Mouse (Mus musculus): ENCODE data around the gene Psmd1. TPM values are rescaled to one million over a fixed set of nuclear protein-coding genes. Genes with fewer than 3 reads are reported as not detected.

Psmd1 gene
- polyA plus RNA-seq, 1 experiment from 2014 or later: 216 TPM

- Histone ChIP-seq H3K9ac (ENCODE audit: low read depth, low read length) (no peak overlapping the region), H3K27ac (ENCODE audit: low read depth, low read length) (no peak overlapping the region), H3K4me2 (replicated peaks; ENCODE audit: low read depth, low read length) (no peak overlapping the region), H3K4me3 (ENCODE audit: low read depth, low read length) (no peak overlapping the region), H3K36me3 (ENCODE audit: control insufficient read depth, insufficient read depth, low read length) (peaks cover 8% of the 10 kb centered on the region; the same call in 1 of the 2 replicates), H3K9me3 (ENCODE audit: control insufficient read depth, low read length) (no peaks in the 10 kb centered on the region), H3K27me3 (ENCODE audit: control insufficient read depth, insufficient read depth, low read length) (no peaks in the 10 kb centered on the region), H3K4me1 (replicated peaks; ENCODE audit: control insufficient read depth, insufficient read depth, low read length) (no peaks in the 10 kb centered on the region)
- 93% methylated on average over 4 of the region's 4 CpGs for WGBS
- no peak for DNase-seq (ENCODE audit: low spot score)
- ATAC-seq (ENCODE audit: low FRiP score): no peak
These were observed 55.4 kb downstream of the Psmd1 start for GRCm38 (mm10) chr1:86119549-86119948.

GRCm38 (mm10) chr1:86126036-86126435, 61.8 kb downstream of the Psmd1 start:
- Histone ChIP-seq H3K4me1 (replicated peaks; ENCODE audit: control insufficient read depth, insufficient read depth, low read length) (no peaks in the 10 kb centered on the region), H3K4me2 (replicated peaks; ENCODE audit: low read depth, low read length) (no peak overlapping the region), H3K4me3 (ENCODE audit: low read depth, low read length) (no peak overlapping the region), H3K27me3 (ENCODE audit: control insufficient read depth, insufficient read depth, low read length) (no peaks in the 10 kb centered on the region), H3K27ac (ENCODE audit: low read depth, low read length) (no peak overlapping the region), H3K9ac (ENCODE audit: low read depth, low read length) (no peak overlapping the region), H3K9me3 (ENCODE audit: control insufficient read depth, low read length) (no peaks in the 10 kb centered on the region), H3K36me3 (ENCODE audit: control insufficient read depth, insufficient read depth, low read length) (peaks cover 7% of the 10 kb centered on the region)
- DNase-seq (ENCODE audit: low spot score) (no peak), ATAC-seq (ENCODE audit: low FRiP score) (no peak)
- 98% methylated on average over 2 of the region's 2 CpGs for WGBS

- H3K4me1 ChIP-seq (replicated peaks; ENCODE audit: control insufficient read depth, insufficient read depth, low read length): no peaks in the 10 kb centered on the region
- H3K9me3 ChIP-seq (ENCODE audit: control insufficient read depth, low read length): no peaks in the 10 kb centered on the region
- no peak within 1 kb of the TSS for H3K4me3 ChIP-seq (ENCODE audit: low read depth, low read length)
- no peaks in the 10 kb centered on the region for H3K27me3 ChIP-seq (ENCODE audit: control insufficient read depth, insufficient read depth, low read length)
- H3K27ac ChIP-seq (ENCODE audit: low read depth, low read length): no peak within 1 kb of the TSS
- H3K36me3 ChIP-seq (ENCODE audit: control insufficient read depth, insufficient read depth, low read length): peaks cover 7% of the 10 kb centered on the region
- H3K9ac ChIP-seq (ENCODE audit: low read depth, low read length): no peak within 1 kb of the TSS
- DNase-seq (ENCODE audit: low spot score) (no peak), ATAC-seq (ENCODE audit: low FRiP score) (no peak)
- H3K4me2 ChIP-seq (replicated peaks; ENCODE audit: low read depth, low read length): no peak within 1 kb of the TSS
- 94% methylated on average over 4 of the region's 4 CpGs for WGBS
These were observed 69.2 kb downstream of the Psmd1 start, which contains the start of gene Gm21972 for GRCm38 (mm10) chr1:86133337-86133736. Gm21972 (plus strand) TSS chr1:86133637.

- ATAC-seq (ENCODE audit: low FRiP score) (no peak), DNase-seq (ENCODE audit: low spot score) (no peak)
- no peak overlapping the region for H3K4me2 ChIP-seq (replicated peaks; ENCODE audit: low read depth, low read length)
- no peaks in the 10 kb centered on the region for H3K9me3 ChIP-seq (ENCODE audit: control insufficient read depth, low read length)
- H3K9ac ChIP-seq (ENCODE audit: low read depth, low read length): no peak overlapping the region
- WGBS: 94% methylated on average over 6 of the region's 6 CpGs
- H3K4me1 ChIP-seq (replicated peaks; ENCODE audit: control insufficient read depth, insufficient read depth, low read length): no peaks in the 10 kb centered on the region
- H3K36me3 ChIP-seq (ENCODE audit: control insufficient read depth, insufficient read depth, low read length): peaks cover 7% of the 10 kb centered on the region
- no peaks in the 10 kb centered on the region for H3K27me3 ChIP-seq (ENCODE audit: control insufficient read depth, insufficient read depth, low read length)
- no peak overlapping the region for H3K4me3 ChIP-seq (ENCODE audit: low read depth, low read length)
- no peak overlapping the region for H3K27ac ChIP-seq (ENCODE audit: low read depth, low read length)
These were observed 71.1 kb downstream of the Psmd1 start for GRCm38 (mm10) chr1:86135315-86135714.

GRCm38 (mm10) chr1:86141081-86141480, 76.9 kb downstream of the Psmd1 start:
- Histone ChIP-seq H3K27me3 (ENCODE audit: control insufficient read depth, insufficient read depth, low read length) (no peaks in the 10 kb centered on the region), H3K9me3 (ENCODE audit: control insufficient read depth, low read length) (no peaks in the 10 kb centered on the region), H3K9ac (ENCODE audit: low read depth, low read length) (no peak overlapping the region), H3K27ac (ENCODE audit: low read depth, low read length) (no peak overlapping the region), H3K4me3 (ENCODE audit: low read depth, low read length) (no peak overlapping the region), H3K36me3 (ENCODE audit: control insufficient read depth, insufficient read depth, low read length) (no peaks in the 10 kb centered on the region), H3K4me1 (replicated peaks; ENCODE audit: control insufficient read depth, insufficient read depth, low read length) (no peaks in the 10 kb centered on the region), H3K4me2 (replicated peaks; ENCODE audit: low read depth, low read length) (no peak overlapping the region)
- 89% methylated on average over 3 of the region's 3 CpGs for whole genome bisulfite sequencing
- DNase-seq (ENCODE audit: low spot score) (no peak), ATAC-seq (ENCODE audit: low FRiP score) (no peak)

GRCm38 (mm10) chr1:86143165-86143564, 79.0 kb downstream of the Psmd1 start:
- Histone ChIP-seq H3K27ac (ENCODE audit: low read depth, low read length) (no peak overlapping the region), H3K4me1 (replicated peaks; ENCODE audit: control insufficient read depth, insufficient read depth, low read length) (no peaks in the 10 kb centered on the region), H3K9ac (ENCODE audit: low read depth, low read length) (no peak overlapping the region), H3K4me2 (replicated peaks; ENCODE audit: low read depth, low read length) (no peak overlapping the region), H3K9me3 (ENCODE audit: control insufficient read depth, low read length) (no peaks in the 10 kb centered on the region), H3K4me3 (ENCODE audit: low read depth, low read length) (no peak overlapping the region), H3K36me3 (ENCODE audit: control insufficient read depth, insufficient read depth, low read length) (no peaks in the 10 kb centered on the region), H3K27me3 (ENCODE audit: control insufficient read depth, insufficient read depth, low read length) (no peaks in the 10 kb centered on the region)
- no peak for DNase-seq (ENCODE audit: low spot score)
- 90% methylated on average over 4 of the region's 4 CpGs for WGBS
- no peak for ATAC-seq (ENCODE audit: low FRiP score)

GRCm38 (mm10) chr1:86144001-86144944, 80.1 kb downstream of the Psmd1 start:
- Histone ChIP-seq H3K4me1 (replicated peaks; ENCODE audit: control insufficient read depth, insufficient read depth, low read length) (no peaks in the 10 kb centered on the region), H3K27me3 (ENCODE audit: control insufficient read depth, insufficient read depth, low read length) (no peaks in the 10 kb centered on the region), H3K27ac (ENCODE audit: low read depth, low read length) (no peak overlapping the region), H3K36me3 (ENCODE audit: control insufficient read depth, insufficient read depth, low read length) (no peaks in the 10 kb centered on the region), H3K9me3 (ENCODE audit: control insufficient read depth, low read length) (no peaks in the 10 kb centered on the region), H3K4me3 (ENCODE audit: low read depth, low read length) (no peak overlapping the region), H3K4me2 (replicated peaks; ENCODE audit: low read depth, low read length) (no peak overlapping the region), H3K9ac (ENCODE audit: low read depth, low read length) (no peak overlapping the region)
- no peak for ATAC-seq (ENCODE audit: low FRiP score)
- DNase-seq (ENCODE audit: low spot score): no peak
- 84% methylated on average over 21 of the region's 21 CpGs for WGBS

- Histone ChIP-seq H3K9me3 (ENCODE audit: control insufficient read depth, low read length) (no peaks in the 10 kb centered on the region), H3K36me3 (ENCODE audit: control insufficient read depth, insufficient read depth, low read length) (no peaks in the 10 kb centered on the region), H3K4me2 (replicated peaks; ENCODE audit: low read depth, low read length) (no peak overlapping the region), H3K27me3 (ENCODE audit: control insufficient read depth, insufficient read depth, low read length) (no peaks in the 10 kb centered on the region), H3K27ac (ENCODE audit: low read depth, low read length) (no peak overlapping the region), H3K9ac (ENCODE audit: low read depth, low read length) (no peak overlapping the region), H3K4me1 (replicated peaks; ENCODE audit: control insufficient read depth, insufficient read depth, low read length) (no peaks in the 10 kb centered on the region), H3K4me3 (ENCODE audit: low read depth, low read length) (no peak overlapping the region)
- DNase-seq (ENCODE audit: low spot score) (no peak), ATAC-seq (ENCODE audit: low FRiP score) (no peak)
- WGBS: 92% methylated on average over 5 of the region's 5 CpGs
These were observed 82.1 kb downstream of the Psmd1 start for GRCm38 (mm10) chr1:86146293-86146692.

GRCm38 (mm10) chr1:86147557-86147956, 83.4 kb downstream of the Psmd1 start:
- no peaks in the 10 kb centered on the region for H3K4me1 ChIP-seq (replicated peaks; ENCODE audit: control insufficient read depth, insufficient read depth, low read length)
- DNase-seq (ENCODE audit: low spot score) (no peak), ATAC-seq (ENCODE audit: low FRiP score) (no peak)
- no peak overlapping the region for H3K4me2 ChIP-seq (replicated peaks; ENCODE audit: low read depth, low read length)
- no peak overlapping the region for H3K4me3 ChIP-seq (ENCODE audit: low read depth, low read length)
- no peaks in the 10 kb centered on the region for H3K36me3 ChIP-seq (ENCODE audit: control insufficient read depth, insufficient read depth, low read length)
- H3K27me3 ChIP-seq (ENCODE audit: control insufficient read depth, insufficient read depth, low read length): no peaks in the 10 kb centered on the region
- no peak overlapping the region for H3K9ac ChIP-seq (ENCODE audit: low read depth, low read length)
- H3K27ac ChIP-seq (ENCODE audit: low read depth, low read length): no peak overlapping the region
- H3K9me3 ChIP-seq (ENCODE audit: control insufficient read depth, low read length): no peaks in the 10 kb centered on the region
- whole genome bisulfite sequencing: 80% methylated on average over 5 of the region's 5 CpGs

Data from hindbrain, embryonic 11.5 days (tissue).